ENCODE assay signal across 19 mouse cellular contexts in the genomic region with DNA sequence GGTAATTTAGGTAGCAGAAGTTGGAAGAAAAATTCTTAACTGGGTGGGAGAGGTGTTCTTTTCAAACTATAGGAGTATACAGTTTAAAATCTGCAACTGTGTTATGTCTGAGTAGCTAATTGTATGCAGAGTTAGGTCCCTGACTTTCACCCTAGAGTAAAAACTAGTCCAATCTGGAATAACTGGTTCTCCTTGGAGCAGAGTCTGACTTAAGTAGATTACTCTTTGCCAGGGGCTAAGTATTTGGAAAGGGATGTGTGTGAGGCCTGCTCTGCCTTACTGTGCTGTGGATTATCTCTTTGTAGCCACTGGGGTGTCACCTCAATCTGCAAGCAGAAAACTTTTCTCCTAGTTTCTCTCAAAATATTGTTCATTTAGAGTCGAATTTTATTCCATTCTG.
"Had no signal": no experiment of that assay in that cellular context is flagged by ENCODE, and none has a peak within 500 bp of the region (broad histone marks: within the 10 kb centered on the region; RNA-seq: fewer than 3 reads in every experiment).

No protein-coding gene starts in this region.

- ATAC-seq: intestine, embryonic 15.5 days; liver, embryonic 12.5 days; midbrain, embryonic 15.5 days had no signal

- H3K9me3 ChIP-seq: intestine, embryonic 15.5 days; limb, embryonic 12.5 days; limb, embryonic 15.5 days; liver, embryonic 12.5 days; lung, embryonic 15.5 days; midbrain, embryonic 12.5 days; midbrain, embryonic 15.5 days; neural tube, embryonic 12.5 days; neural tube, embryonic 15.5 days had no signal

- H3K27ac ChIP-seq: intestine, embryonic 15.5 days; limb, embryonic 12.5 days; limb, embryonic 15.5 days; liver, embryonic 12.5 days; lung, embryonic 15.5 days; macrophage; midbrain, embryonic 12.5 days; midbrain, embryonic 15.5 days; neural tube, embryonic 12.5 days; neural tube, embryonic 15.5 days had no signal

- H3K4me1 ChIP-seq: intestine, embryonic 15.5 days; limb, embryonic 12.5 days; limb, embryonic 15.5 days; lung, embryonic 15.5 days; midbrain, embryonic 12.5 days; midbrain, embryonic 15.5 days; neural tube, embryonic 12.5 days; neural tube, embryonic 15.5 days had no signal

- H3K4me2 ChIP-seq: intestine, embryonic 15.5 days; limb, embryonic 12.5 days; limb, embryonic 15.5 days; liver, embryonic 12.5 days; lung, embryonic 15.5 days; midbrain, embryonic 12.5 days; midbrain, embryonic 15.5 days; neural tube, embryonic 12.5 days; neural tube, embryonic 15.5 days had no signal

- DNase-seq: kidney, adult 11 months; kidney, postnatal 10 days; kidney, postnatal 4 days; left cerebral cortex, postnatal 4 days; lung, adult 18-20 months; lung, postnatal 14 days; retina, postnatal 1 day; thymus, adult 18-20 months; thymus, postnatal 36 days had no signal

- H3K9ac ChIP-seq: intestine, embryonic 15.5 days; limb, embryonic 12.5 days; limb, embryonic 15.5 days; liver, embryonic 12.5 days; lung, embryonic 15.5 days; midbrain, embryonic 12.5 days; midbrain, embryonic 15.5 days; neural tube, embryonic 12.5 days; neural tube, embryonic 15.5 days had no signal

- H3K27me3 ChIP-seq: intestine, embryonic 15.5 days; limb, embryonic 12.5 days; limb, embryonic 15.5 days; liver, embryonic 12.5 days; lung, embryonic 15.5 days; midbrain, embryonic 12.5 days; midbrain, embryonic 15.5 days; neural tube, embryonic 12.5 days; neural tube, embryonic 15.5 days had no signal

- H3K4me3 ChIP-seq: intestine, embryonic 15.5 days; limb, embryonic 12.5 days; limb, embryonic 15.5 days; liver, embryonic 12.5 days; lung, embryonic 15.5 days; midbrain, embryonic 12.5 days; midbrain, embryonic 15.5 days; neural tube, embryonic 12.5 days; neural tube, embryonic 15.5 days had no signal
